Mouse (Mus musculus): ENCODE data around the gene Prpf40b. TPM values are rescaled to one million over a fixed set of nuclear protein-coding genes. Genes with fewer than 3 reads are reported as not detected.
A peak's percentile ranks its signal among the peaks of the same experiment; 100 is the strongest.

Gene Prpf40b
- polyA plus RNA-seq, 1 experiment from 2014 or later = 130 TPM

DNA sequence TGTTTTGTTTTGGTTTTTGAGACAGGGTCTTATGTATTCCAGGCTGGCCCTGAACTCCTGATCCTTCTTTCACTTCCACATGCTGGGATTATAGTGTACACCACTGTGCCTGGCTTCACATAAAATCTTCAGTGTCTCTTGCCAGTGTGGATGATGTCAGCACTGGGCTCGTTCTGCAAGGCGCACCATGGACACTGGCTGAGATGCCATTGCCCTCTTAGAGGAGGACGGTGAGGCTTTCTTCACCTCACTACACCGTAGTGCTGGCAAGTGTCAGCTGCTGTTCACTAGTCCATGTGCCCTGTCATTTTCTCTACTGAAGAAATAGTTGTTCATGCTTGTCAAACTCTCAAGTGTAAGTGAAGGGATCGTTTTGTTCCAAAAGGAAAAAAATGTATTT, 15.7 kb downstream of the Prpf40b start:
- no peak for ATAC-seq
- Histone ChIP-seq H3K27ac (ENCODE audit: low read length) (no peak overlapping the region), H3K9me3 (replicated peaks; ENCODE audit: control insufficient read depth, low read length, poor library complexity, severe bottlenecking) (no peaks in the 10 kb centered on the region), H3K27me3 (ENCODE audit: control insufficient read depth, insufficient read depth, low read depth, low read length) (no peaks in the 10 kb centered on the region), H3K9ac (ENCODE audit: low read depth, low read length) (no peak overlapping the region), H3K36me3 (ENCODE audit: control insufficient read depth, insufficient read depth, low read length) (peaks cover 40% of the 10 kb centered on the region), H3K4me2 (ENCODE audit: low read length) (no peak overlapping the region), H3K4me1 (ENCODE audit: control insufficient read depth, insufficient read depth, low read length) (no peaks in the 10 kb centered on the region), H3K4me3 (ENCODE audit: low read depth, low read length) (no peak overlapping the region)
- 93% methylated on average over 5 of the region's 5 CpGs for WGBS

DNA sequence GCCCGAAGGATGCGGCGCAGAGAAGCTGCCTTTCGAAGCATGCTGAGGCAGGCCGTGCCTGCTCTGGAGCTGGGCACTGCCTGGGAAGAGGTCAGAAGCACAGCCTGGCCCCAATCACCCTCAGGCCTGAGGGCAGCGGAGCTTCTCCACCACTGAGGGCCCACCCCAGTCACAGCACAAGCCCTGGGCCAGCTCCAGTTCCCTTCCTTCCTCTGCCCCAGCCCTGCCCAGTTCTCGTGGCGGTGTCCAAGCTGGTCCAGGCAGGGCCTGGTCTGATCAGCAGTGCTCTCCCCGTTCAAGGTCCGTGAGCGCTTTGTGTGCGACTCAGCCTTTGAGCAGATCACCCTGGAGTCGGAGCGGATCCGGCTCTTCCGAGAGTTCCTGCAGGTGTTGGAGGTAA, 20.0 kb downstream of the Prpf40b start:
- 93% methylated on average over 16 of the region's 16 CpGs for WGBS

DNA sequence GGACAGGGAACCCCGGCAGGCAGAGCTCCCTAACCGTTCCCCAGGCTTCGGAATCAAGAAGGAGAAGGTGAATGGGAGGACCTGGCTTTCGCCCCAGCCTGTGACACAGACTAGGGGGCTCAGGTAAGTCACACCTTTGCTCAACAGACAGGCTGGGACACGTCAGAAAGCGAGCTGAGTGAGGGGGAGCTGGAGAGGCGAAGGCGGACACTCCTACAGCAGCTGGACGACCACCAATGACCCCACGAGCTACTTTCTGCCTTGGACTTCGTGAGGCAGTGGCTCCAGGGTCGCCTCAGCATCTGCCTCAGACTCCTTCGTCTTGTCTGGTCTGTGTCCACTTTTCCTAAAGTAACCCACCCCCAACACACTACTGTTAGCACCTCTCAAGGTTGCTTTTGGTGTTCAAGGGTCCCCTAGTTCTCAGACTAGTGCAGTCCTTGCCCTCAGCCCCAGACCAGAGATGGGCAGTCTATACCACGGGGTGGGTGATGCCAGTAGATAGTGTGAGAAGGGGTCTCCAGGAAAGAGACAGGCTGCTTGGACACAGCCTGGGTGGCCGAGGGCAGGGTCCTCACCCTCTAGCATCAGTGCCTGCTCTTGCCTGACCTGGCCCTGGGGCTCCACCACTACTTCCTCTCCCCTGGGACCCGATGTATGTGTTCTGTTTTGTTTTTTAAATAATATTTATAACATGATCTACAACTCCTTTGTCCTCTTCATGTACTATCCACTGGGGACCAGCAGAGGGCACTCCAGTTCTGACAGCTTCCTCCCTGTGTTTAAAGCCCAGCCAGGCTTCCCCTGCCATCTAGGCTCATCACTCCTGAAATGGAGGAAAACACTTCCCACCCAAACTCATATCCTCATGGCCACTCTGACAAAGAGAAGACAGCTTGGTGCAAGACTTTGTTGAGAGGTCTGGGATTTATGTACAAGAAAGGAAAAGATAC, 21.7 kb downstream of the Prpf40b start:
- no peak overlapping the region for H3K4me3 ChIP-seq (ENCODE audit: low read depth, low read length)
- 77% methylated on average over 16 of the region's 16 CpGs for WGBS
- no peaks in the 10 kb centered on the region for H3K4me1 ChIP-seq (ENCODE audit: control insufficient read depth, insufficient read depth, low read length)
- peak overlapping the region; percentile 33; the same call in 1 of the 2 replicates for H3K9ac ChIP-seq (ENCODE audit: low read depth, low read length)
- no peaks in the 10 kb centered on the region for H3K9me3 ChIP-seq (replicated peaks; ENCODE audit: control insufficient read depth, low read length, poor library complexity, severe bottlenecking)
- ATAC-seq = peak; percentile 49; the same call in 1 of the 2 replicates
- peaks cover 23% of the 10 kb centered on the region for H3K36me3 ChIP-seq (ENCODE audit: control insufficient read depth, insufficient read depth, low read length)
- H3K27ac ChIP-seq (ENCODE audit: low read length) = peak overlapping the region; percentile 81
- no peak overlapping the region for H3K4me2 ChIP-seq (ENCODE audit: low read length)
- H3K27me3 ChIP-seq (ENCODE audit: control insufficient read depth, insufficient read depth, low read depth, low read length) = no peaks in the 10 kb centered on the region

More for the DNA sequence above, 20.0 kb downstream of the Prpf40b start:
- Histone ChIP-seq H3K9ac (ENCODE audit: low read depth, low read length) (no peak overlapping the region), H3K4me2 (ENCODE audit: low read length) (no peak overlapping the region), H3K27me3 (ENCODE audit: control insufficient read depth, insufficient read depth, low read depth, low read length) (no peaks in the 10 kb centered on the region), H3K9me3 (replicated peaks; ENCODE audit: control insufficient read depth, low read length, poor library complexity, severe bottlenecking) (no peaks in the 10 kb centered on the region), H3K4me3 (ENCODE audit: low read depth, low read length) (no peak overlapping the region), H3K36me3 (ENCODE audit: control insufficient read depth, insufficient read depth, low read length) (peaks cover 32% of the 10 kb centered on the region), H3K4me1 (ENCODE audit: control insufficient read depth, insufficient read depth, low read length) (no peaks in the 10 kb centered on the region), H3K27ac (ENCODE audit: low read length) (no peak overlapping the region)
- ATAC-seq = no peak

DNA sequence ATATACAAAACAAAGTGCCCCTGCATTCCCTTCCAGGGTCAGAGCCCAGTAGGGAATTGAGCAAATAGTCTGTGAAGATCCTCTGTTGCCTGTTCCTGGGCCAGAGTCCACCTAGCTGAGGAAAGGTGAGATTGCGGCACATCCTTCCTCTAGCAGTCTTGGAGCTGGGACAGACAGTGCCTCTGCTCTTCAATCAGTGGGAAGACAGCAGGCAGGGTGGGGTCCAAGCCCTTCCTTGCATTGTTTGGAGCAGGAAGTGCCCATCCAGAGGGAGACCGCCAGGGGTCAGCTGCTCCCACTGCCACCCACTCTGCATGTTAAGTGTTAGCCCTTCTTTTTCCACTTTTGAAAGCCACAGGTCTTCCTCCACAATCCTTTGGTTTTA, 22.4 kb downstream of the Prpf40b start:
- Histone ChIP-seq H3K9ac (ENCODE audit: low read depth, low read length) (no peak overlapping the region), H3K27me3 (ENCODE audit: control insufficient read depth, insufficient read depth, low read depth, low read length) (no peaks in the 10 kb centered on the region), H3K4me3 (ENCODE audit: low read depth, low read length) (no peak overlapping the region), H3K9me3 (replicated peaks; ENCODE audit: control insufficient read depth, low read length, poor library complexity, severe bottlenecking) (no peaks in the 10 kb centered on the region), H3K36me3 (ENCODE audit: control insufficient read depth, insufficient read depth, low read length) (peaks cover 21% of the 10 kb centered on the region), H3K4me1 (ENCODE audit: control insufficient read depth, insufficient read depth, low read length) (no peaks in the 10 kb centered on the region), H3K4me2 (ENCODE audit: low read length) (no peak overlapping the region), H3K27ac (ENCODE audit: low read length) (peak overlapping the region; percentile 65)
- WGBS = 90% methylated on average over 2 of the region's 2 CpGs
- ATAC-seq = 0 out of 2 replicates have a peak, but pooled peaks have one; percentile 19

DNA sequence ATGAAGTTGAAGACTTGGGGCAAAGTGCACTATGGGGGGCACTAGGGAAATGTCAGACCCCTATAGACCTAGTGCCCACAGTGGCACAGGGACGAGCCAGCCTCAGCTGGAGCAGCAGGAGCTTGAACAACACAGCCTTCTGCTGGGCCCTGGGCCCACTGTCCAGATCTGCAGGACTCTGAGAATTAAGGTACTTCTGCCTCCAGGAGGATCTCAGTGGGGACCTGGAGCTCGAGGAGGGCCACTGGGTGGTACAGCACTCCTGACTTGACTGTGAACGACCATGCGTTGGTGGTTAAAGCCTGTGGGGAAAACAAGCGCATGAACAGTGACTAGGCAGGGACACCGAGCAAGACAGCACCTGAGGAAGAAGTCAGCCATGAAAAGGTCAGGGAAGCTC, 23.2 kb downstream of the Prpf40b start:
- WGBS = 91% methylated on average over 6 of the region's 6 CpGs
- Histone ChIP-seq H3K4me1 (ENCODE audit: control insufficient read depth, insufficient read depth, low read length) (no peaks in the 10 kb centered on the region), H3K4me2 (ENCODE audit: low read length) (no peak overlapping the region), H3K9ac (ENCODE audit: low read depth, low read length) (no peak overlapping the region), H3K4me3 (ENCODE audit: low read depth, low read length) (no peak overlapping the region), H3K9me3 (replicated peaks; ENCODE audit: control insufficient read depth, low read length, poor library complexity, severe bottlenecking) (no peaks in the 10 kb centered on the region), H3K36me3 (ENCODE audit: control insufficient read depth, insufficient read depth, low read length) (peaks cover 19% of the 10 kb centered on the region), H3K27me3 (ENCODE audit: control insufficient read depth, insufficient read depth, low read depth, low read length) (no peaks in the 10 kb centered on the region), H3K27ac (ENCODE audit: low read length) (peak overlapping the region; percentile 28; the same call in 1 of the 2 replicates)
- ATAC-seq = no peak

DNA sequence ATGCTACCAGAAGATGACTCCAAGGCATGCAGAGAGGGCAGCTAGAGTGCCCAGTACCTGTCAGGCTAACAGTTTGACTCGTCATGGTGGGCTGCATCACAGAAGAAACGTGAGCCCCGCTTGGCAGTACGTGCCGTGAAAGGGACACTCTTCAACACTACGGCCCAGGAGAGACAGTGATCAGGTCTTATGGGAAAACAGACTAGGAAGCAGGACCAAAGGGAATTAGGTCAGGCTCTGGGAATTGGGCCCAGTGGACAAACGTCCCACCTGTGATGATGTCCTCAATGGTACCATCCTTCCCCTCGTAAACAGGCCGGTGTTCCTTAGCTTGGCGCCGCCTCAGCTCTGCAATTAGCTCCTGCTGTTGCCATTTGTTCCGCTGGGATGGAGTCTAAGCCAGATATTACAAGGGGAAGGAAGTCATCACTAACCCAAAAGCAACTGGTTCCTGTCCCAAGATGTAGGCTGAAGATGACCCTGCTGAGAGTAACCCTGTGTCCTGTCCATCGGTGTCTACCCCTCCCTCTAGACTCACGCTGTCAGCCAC, 24.0 kb downstream of the Prpf40b start:
- no peak overlapping the region for H3K27ac ChIP-seq (ENCODE audit: low read length)
- H3K4me2 ChIP-seq (ENCODE audit: low read length) = no peak overlapping the region
- no peaks in the 10 kb centered on the region for H3K9me3 ChIP-seq (replicated peaks; ENCODE audit: control insufficient read depth, low read length, poor library complexity, severe bottlenecking)
- ATAC-seq = no peak
- H3K36me3 ChIP-seq (ENCODE audit: control insufficient read depth, insufficient read depth, low read length) = peaks cover 19% of the 10 kb centered on the region
- 93% methylated on average over 14 of the region's 14 CpGs for WGBS
- H3K27me3 ChIP-seq (ENCODE audit: control insufficient read depth, insufficient read depth, low read depth, low read length) = no peaks in the 10 kb centered on the region
- H3K4me1 ChIP-seq (ENCODE audit: control insufficient read depth, insufficient read depth, low read length) = no peaks in the 10 kb centered on the region
- no peak overlapping the region for H3K4me3 ChIP-seq (ENCODE audit: low read depth, low read length)
- no peak overlapping the region for H3K9ac ChIP-seq (ENCODE audit: low read depth, low read length)

DNA sequence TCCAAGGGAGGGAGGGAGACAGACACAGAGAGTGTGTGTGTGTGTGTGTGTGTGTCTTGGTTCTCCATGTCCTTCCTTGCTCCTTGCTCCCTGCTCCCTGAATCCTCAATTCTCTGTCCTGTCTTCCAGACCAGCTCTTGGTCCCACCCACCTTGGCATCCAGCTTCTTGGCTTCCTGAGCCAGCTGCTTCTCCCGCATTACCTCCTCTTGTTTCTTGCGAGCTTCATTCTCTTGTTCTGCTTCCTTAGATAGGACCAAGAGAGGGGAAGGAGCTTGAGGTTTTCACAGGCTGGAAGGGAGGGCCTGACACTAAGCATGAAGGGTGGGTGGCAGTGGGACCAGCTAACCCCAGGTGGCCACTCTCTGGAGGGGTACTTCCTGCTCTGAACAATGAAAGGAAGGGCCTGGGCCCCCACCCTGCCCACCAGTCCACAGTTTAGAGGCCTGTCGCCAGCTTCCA, 24.6 kb downstream of the Prpf40b start:
- H3K27me3 ChIP-seq (ENCODE audit: control insufficient read depth, insufficient read depth, low read depth, low read length) = no peaks in the 10 kb centered on the region
- ATAC-seq = no peak
- no peaks in the 10 kb centered on the region for H3K9me3 ChIP-seq (replicated peaks; ENCODE audit: control insufficient read depth, low read length, poor library complexity, severe bottlenecking)
- no peak overlapping the region for H3K27ac ChIP-seq (ENCODE audit: low read length)
- peaks cover 19% of the 10 kb centered on the region for H3K36me3 ChIP-seq (ENCODE audit: control insufficient read depth, insufficient read depth, low read length)
- no peaks in the 10 kb centered on the region for H3K4me1 ChIP-seq (ENCODE audit: control insufficient read depth, insufficient read depth, low read length)
- H3K4me3 ChIP-seq (ENCODE audit: low read depth, low read length) = no peak overlapping the region
- no peak overlapping the region for H3K9ac ChIP-seq (ENCODE audit: low read depth, low read length)
- no peak overlapping the region for H3K4me2 ChIP-seq (ENCODE audit: low read length)
- 75% methylated on average over 3 of the region's 3 CpGs for WGBS

DNA sequence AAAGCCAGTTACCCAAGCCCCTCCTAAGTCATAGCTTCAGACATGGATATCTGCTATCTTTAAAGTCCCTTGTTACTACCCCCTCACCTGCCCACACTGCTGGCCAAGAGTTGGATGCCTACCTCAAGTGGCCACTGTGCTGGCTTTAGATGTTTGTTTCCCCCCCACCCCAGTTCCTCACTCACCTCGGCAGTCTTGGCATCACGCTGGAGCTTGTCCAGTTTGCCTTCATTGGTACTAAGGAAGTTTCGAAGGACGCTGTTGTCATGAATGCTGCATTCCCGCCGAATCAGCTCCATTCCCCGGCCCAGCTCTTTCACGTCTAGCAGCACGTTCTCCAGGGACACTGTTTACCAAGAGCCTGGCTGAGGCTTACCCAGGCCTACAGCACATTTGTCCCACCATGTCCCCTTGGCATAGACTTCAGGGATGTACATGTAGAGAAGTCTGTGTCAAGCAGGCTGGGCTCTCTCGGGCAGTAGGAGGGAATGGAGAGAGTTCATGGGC, 25.3 kb downstream of the Prpf40b start:
- Histone ChIP-seq H3K4me2 (ENCODE audit: low read length) (no peak overlapping the region), H3K36me3 (ENCODE audit: control insufficient read depth, insufficient read depth, low read length) (peaks cover 23% of the 10 kb centered on the region), H3K9ac (ENCODE audit: low read depth, low read length) (no peak overlapping the region), H3K4me1 (ENCODE audit: control insufficient read depth, insufficient read depth, low read length) (no peaks in the 10 kb centered on the region), H3K9me3 (replicated peaks; ENCODE audit: control insufficient read depth, low read length, poor library complexity, severe bottlenecking) (no peaks in the 10 kb centered on the region), H3K27ac (ENCODE audit: low read length) (no peak overlapping the region), H3K27me3 (ENCODE audit: control insufficient read depth, insufficient read depth, low read depth, low read length) (no peaks in the 10 kb centered on the region), H3K4me3 (ENCODE audit: low read depth, low read length) (no peak overlapping the region)
- no peak for ATAC-seq
- 85% methylated on average over 10 of the region's 10 CpGs for WGBS

DNA sequence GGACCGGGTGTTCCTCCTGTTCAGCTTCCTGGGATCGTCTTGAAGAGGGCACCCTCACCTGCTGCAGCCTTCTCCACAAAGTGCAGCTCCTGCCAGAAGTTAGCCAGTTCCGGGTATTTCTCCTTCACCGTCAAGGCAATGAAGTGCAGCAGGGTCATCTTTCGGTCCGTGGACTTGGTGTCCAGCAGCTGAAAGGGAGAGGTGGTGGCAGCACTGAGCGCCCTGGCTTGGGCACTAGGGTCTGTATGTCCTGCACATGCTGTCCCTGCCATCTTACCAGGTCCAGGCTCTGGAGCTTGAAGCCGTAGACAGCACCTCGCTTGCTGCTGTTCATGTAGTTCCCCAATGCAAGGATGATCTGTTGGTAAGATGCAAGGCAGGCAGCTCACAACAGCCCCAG, 26.1 kb downstream of the Prpf40b start:
- Histone ChIP-seq H3K27me3 (ENCODE audit: control insufficient read depth, insufficient read depth, low read depth, low read length) (no peaks in the 10 kb centered on the region), H3K36me3 (ENCODE audit: control insufficient read depth, insufficient read depth, low read length) (peaks cover 19% of the 10 kb centered on the region), H3K4me1 (ENCODE audit: control insufficient read depth, insufficient read depth, low read length) (no peaks in the 10 kb centered on the region), H3K9me3 (replicated peaks; ENCODE audit: control insufficient read depth, low read length, poor library complexity, severe bottlenecking) (no peaks in the 10 kb centered on the region), H3K4me3 (ENCODE audit: low read depth, low read length) (no peak overlapping the region), H3K9ac (ENCODE audit: low read depth, low read length) (no peak overlapping the region), H3K27ac (ENCODE audit: low read length) (no peak overlapping the region), H3K4me2 (ENCODE audit: low read length) (no peak overlapping the region)
- ATAC-seq = no peak
- WGBS = 87% methylated on average over 9 of the region's 9 CpGs
